Mouse (Mus musculus) stomach, postnatal 0 days (tissue): ENCODE results near the gene Prkacb. TPM values are rescaled to one million over a fixed set of nuclear protein-coding genes. Genes with fewer than 3 reads are reported as not detected.

Source experiments
- ATAC-seq: fragments of 200-750 bp; cut with Nextera tagmentation; 2 replicates; pipeline ENCODE4 v1.8.0; 2017; ENCODE audit not compliant: low FRiP score, low TSS enrichment
- DNase-seq: peaks from one replicate; pipeline ENCODE4 v3.0.0-alpha.2; 2016; ENCODE audit warnings: low spot score
- H3K27ac ChIP-seq: fragments of 300-500 bp; sonication (generic); replicated peaks from 2 replicates; pipeline ENCODE4 v1.5.1; 2014; ENCODE audit warnings: mild to moderate bottlenecking, control low read depth
- H3K27me3 ChIP-seq: fragments of 300-500 bp; sonication (generic); 2 replicates; pipeline ENCODE4 v1.6.1; 2014; ENCODE audit warnings: low read length; ENCODE audit not compliant: control insufficient read depth, insufficient read depth
- H3K36me3 ChIP-seq: fragments of 300-500 bp; sonication (generic); 2 replicates; pipeline ENCODE4 v1.6.1; 2014; ENCODE audit warnings: low read length, mixed read lengths; ENCODE audit not compliant: control insufficient read depth, insufficient read depth
- H3K4me1 ChIP-seq: fragments of 300-500 bp; sonication (generic); replicated peaks from 2 replicates; pipeline ENCODE4 v1.6.1; 2014; ENCODE audit warnings: antibody characterized with exemption; ENCODE audit not compliant: control insufficient read depth, insufficient read depth
- H3K4me2 ChIP-seq: fragments of 300-500 bp; sonication (generic); replicated peaks from 2 replicates; pipeline ENCODE4 v1.6.1; 2014; ENCODE audit warnings: low read depth, mild to moderate bottlenecking, control low read depth, moderate library complexity
- H3K4me3 ChIP-seq: fragments of 300-500 bp; sonication (generic); 2 replicates; pipeline ENCODE4 v1.5.1; 2014; ENCODE audit warnings: low read depth, low read length, control low read depth
- H3K9ac ChIP-seq: fragments of 300-500 bp; sonication (generic); 2 replicates; pipeline ENCODE4 v1.6.1; 2014; ENCODE audit warnings: mild to moderate bottlenecking, low read length, control low read depth, mixed read lengths
- H3K9me3 ChIP-seq: fragments of 300-500 bp; sonication (generic); 2 replicates; pipeline ENCODE4 v1.6.1; 2016; ENCODE audit warnings: low read length; ENCODE audit not compliant: control insufficient read depth
- CTCF ChIP-seq: IDR thresholded peaks from 2 replicates; pipeline ENCODE4 v1.5.1; 2016; ENCODE audit warnings: antibody characterized with exemption, low read depth, mild to moderate bottlenecking, moderate library complexity
- EP300 ChIP-seq: optimal IDR thresholded peaks from 2 replicates; pipeline ENCODE3; 2016; ENCODE audit warnings: antibody characterized with exemption
- WGBS: fragments of 180-500 bp; shearing (Covaris S2); extraction: QIAGEN DNeasy Blood & Tissue Kit; methylation state at CpG from one replicate; pipeline ENCODE4 v1.1.7; 2014; 5-methylcytosine and 5-hydroxymethylcytosine counted together
- polyA plus RNA-seq: library from polyadenylated mRNA; unstranded; fragments of >200 nt; fragmentation: Nextera tagmentation; extraction: Ambion mirVana; gene quantifications from 2 replicates; pipeline ENCODE4 v1.2.1, GENCODE M21; 2015

Prkacb gene
- polyA plus RNA-seq, 1 experiment from 2014 or later: 27.8 TPM

DNA sequence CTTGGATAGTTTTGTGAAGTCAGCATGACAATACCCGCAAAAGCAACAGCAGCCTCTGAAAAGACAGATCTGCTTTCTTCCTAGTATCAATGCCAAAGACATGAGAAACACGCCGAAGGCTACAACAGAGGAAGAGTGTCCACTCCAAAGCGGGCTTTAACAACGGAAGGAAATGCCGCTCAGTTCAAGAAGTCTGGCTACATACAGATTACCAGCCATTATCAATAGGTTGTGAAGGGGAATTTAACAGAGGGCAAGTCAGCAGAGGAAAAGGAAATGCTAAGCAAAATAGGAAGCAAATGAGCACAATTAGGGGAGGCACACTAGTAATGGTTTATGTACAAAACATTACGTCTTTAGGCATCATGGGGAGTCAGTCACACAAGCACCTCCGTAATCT is 35.3 kb upstream of the Prkacb start:
- Histone ChIP-seq H3K36me3 (no peaks in the 10 kb centered on the region), H3K9me3 (no peaks in the 10 kb centered on the region), H3K27me3 (no peaks in the 10 kb centered on the region), H3K4me2 (no peak overlapping the region), H3K9ac (no peak overlapping the region), H3K4me3 (no peak overlapping the region), H3K4me1 (no peaks in the 10 kb centered on the region), H3K27ac (no peak overlapping the region)
- no peak for ATAC-seq
- WGBS: 79% methylated on average over 8 of the region's 8 CpGs
- DNase-seq: no peak
- TF ChIP-seq EP300 (no peak), CTCF (no peak)

DNA sequence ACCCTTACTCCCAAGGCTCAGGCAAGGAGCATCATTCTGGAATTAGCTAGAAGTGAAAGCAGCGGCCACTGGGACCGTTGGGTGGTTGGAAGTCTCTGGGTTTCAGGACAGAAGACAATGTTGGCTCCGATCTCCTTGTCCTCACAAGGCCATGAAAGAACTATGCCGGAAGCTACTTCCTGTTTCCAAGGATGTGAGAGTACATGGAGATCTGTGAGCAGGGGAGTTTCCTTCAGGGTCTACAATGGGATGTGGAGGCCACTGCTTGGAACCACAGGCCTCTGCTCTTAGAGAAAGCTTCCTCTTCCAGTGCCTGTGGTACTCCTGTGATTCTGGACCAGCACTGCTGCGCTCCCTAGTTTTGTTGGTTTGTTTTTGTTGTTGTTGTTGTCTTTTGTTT is 33.4 kb upstream of the Prkacb start:
- WGBS: 94% methylated on average over 5 of the region's 5 CpGs
- DNase-seq: no peak

DNA sequence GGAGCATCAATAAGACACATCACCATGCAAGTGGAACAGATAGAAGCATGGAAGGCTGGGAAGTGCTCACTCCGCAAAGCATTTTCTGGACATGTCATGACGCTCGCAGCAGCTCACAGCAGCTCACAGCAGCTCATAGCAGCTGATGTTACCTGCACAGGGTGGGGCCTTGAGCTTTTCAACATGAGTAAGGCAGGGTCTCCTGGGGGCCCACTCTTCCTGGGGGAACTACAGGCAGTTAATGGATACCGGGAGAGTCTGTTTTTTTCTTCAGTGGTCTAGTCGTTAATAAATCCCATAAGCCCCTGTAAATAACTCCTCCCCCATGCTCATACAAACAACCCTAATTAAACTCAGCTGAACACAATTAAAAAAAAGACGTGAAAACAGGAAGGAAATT is 30.7 kb upstream of the Prkacb start:
- Histone ChIP-seq H3K27me3 (no peaks in the 10 kb centered on the region), H3K9me3 (no peaks in the 10 kb centered on the region), H3K4me1 (no peaks in the 10 kb centered on the region), H3K4me2 (no peak overlapping the region), H3K9ac (no peak overlapping the region), H3K27ac (no peak overlapping the region), H3K4me3 (no peak overlapping the region), H3K36me3 (no peaks in the 10 kb centered on the region)
- DNase-seq (no peak), ATAC-seq (no peak)
- TF ChIP-seq EP300: no peak
- no peak for TF ChIP-seq CTCF
- 74% methylated on average over 6 of the region's 6 CpGs for WGBS

More for the DNA sequence above, 33.4 kb upstream of the Prkacb start:
- ATAC-seq: no peak
- Histone ChIP-seq H3K9me3 (no peaks in the 10 kb centered on the region), H3K4me2 (no peak overlapping the region), H3K9ac (no peak overlapping the region), H3K4me3 (no peak overlapping the region), H3K27me3 (no peaks in the 10 kb centered on the region), H3K4me1 (no peaks in the 10 kb centered on the region), H3K27ac (no peak overlapping the region), H3K36me3 (no peaks in the 10 kb centered on the region)
- TF ChIP-seq CTCF (no peak), EP300 (no peak)

DNA sequence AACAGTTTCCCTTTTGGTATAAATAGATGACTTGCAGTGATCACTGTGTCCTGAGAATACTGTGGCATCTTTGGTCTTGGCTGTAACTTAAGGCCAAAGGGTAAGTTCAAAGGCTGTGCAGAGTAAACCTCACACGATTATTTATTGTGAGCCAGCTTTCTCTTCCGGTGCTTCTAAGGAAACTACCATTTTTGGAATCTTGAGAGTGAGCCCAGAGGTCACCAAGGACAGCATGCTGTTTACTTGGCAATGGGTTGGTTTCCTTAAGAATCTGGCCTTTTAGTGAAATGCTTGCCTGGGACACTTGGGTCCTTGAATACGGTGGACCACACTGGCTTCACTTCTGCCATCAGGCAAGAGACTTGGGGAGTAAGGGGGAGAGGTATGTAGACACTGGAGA is 30.0 kb upstream of the Prkacb start:
- 29% methylated on average over 3 of the region's 3 CpGs for WGBS
- no peak for DNase-seq
- no peaks in the 10 kb centered on the region for H3K9me3 ChIP-seq
- no peaks in the 10 kb centered on the region for H3K27me3 ChIP-seq
- no peaks in the 10 kb centered on the region for H3K4me1 ChIP-seq
- H3K4me2 ChIP-seq: no peak overlapping the region
- H3K9ac ChIP-seq: no peak overlapping the region
- no peak overlapping the region for H3K27ac ChIP-seq
- no peak for ATAC-seq
- H3K36me3 ChIP-seq: no peaks in the 10 kb centered on the region
- TF ChIP-seq EP300: no peak
- no peak for TF ChIP-seq CTCF
- H3K4me3 ChIP-seq: no peak overlapping the region

DNA sequence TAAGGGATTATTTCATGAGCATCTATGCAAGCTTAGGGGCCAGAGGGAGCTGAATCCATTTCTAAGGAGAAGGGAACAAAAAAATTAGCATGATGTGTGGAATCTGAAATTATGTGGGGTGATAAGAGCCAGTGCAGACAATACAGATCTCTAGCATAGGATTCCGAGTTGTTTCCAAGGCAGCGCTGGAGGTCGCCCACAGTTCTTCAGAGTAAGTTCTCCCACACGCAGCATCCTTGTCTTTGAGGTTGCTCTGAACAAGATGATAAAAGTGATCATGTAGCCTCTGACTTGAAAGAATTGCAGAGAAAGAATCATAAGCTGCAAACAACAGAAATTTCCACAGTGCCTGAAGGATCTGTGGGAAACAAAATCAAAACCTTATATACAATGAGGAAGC is 7.9 kb upstream of the Prkacb start:
- Histone ChIP-seq H3K4me2 (no peak overlapping the region), H3K9ac (no peak overlapping the region), H3K27me3 (no peaks in the 10 kb centered on the region), H3K27ac (no peak overlapping the region), H3K9me3 (no peaks in the 10 kb centered on the region), H3K4me3 (no peak overlapping the region), H3K36me3 (no peaks in the 10 kb centered on the region), H3K4me1 (no peaks in the 10 kb centered on the region)
- TF ChIP-seq EP300 (no peak), CTCF (no peak)
- ATAC-seq (no peak), DNase-seq (no peak)
- WGBS: 90% methylated on average over 4 of the region's 4 CpGs

DNA sequence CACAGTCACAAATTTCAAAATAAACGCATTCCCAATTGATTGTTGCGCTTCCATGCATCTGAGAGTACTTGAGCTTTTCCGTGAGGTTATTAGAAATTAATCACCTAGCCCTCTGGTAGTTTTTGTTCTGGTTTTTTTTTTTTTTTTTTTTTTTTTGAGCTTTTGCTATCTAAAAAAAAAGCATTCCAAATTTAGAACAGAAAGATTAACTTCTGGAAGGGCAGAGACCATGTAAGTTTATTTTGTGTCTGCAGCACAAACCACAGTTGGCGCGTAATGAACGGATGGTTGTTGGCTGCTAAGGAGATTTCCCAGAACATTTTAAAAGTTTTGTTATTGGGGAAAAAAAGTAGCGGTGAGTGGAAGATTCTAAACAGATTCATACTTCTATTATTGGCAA is 834 bp upstream of the Prkacb start:
- Histone ChIP-seq H3K27me3 (no peaks in the 10 kb centered on the region), H3K4me1 (no peaks in the 10 kb centered on the region), H3K9ac (peak overlapping the region; percentile 92), H3K36me3 (no peaks in the 10 kb centered on the region), H3K27ac (no peak overlapping the region; the same call in 1 of the 2 replicates), H3K4me3 (peak overlapping the region; percentile 96), H3K4me2 (peak overlapping the region; percentile 78), H3K9me3 (no peaks in the 10 kb centered on the region)
- TF ChIP-seq EP300: no peak
- DNase-seq: no peak
- no peak for ATAC-seq
- WGBS: 35% methylated on average over 7 of the region's 7 CpGs
